Mouse (Mus musculus): ENCODE results near the gene Actr3. TPM values are rescaled to one million over a fixed set of nuclear protein-coding genes. Genes with fewer than 3 reads are reported as not detected.

Gene Actr3
- 10 to 100 TPM; 30.0 to 44.0 (median 41.9) TPM for total RNA-seq (2022)

- DNase-seq (ENCODE audit: low spot score in 2 of 2) = peak; percentile 99
These were observed at the start of gene Actr3 for GRCm38 (mm10) chr1:125435369-125436135. Gene Actr3 (minus strand): TSS chr1:125435727.

- no peak for DNase-seq (ENCODE audit: low spot score in 2 of 2)
These were observed 47.1 kb upstream of the Actr3 start for GRCm38 (mm10) chr1:125482459-125483287.

GRCm38 (mm10) chr1:125481842-125482241, 46.3 kb upstream of the Actr3 start:
- DNase-seq (ENCODE audit: low spot score in 2 of 2) = no peak

GRCm38 (mm10) chr1:125478588-125478987, 43.1 kb upstream of the Actr3 start:
- DNase-seq (ENCODE audit: low spot score in 2 of 2) = no peak

- no peak for DNase-seq (ENCODE audit: low spot score in 2 of 2)
These were observed 40.6 kb upstream of the Actr3 start for GRCm38 (mm10) chr1:125475961-125476682.

- DNase-seq (ENCODE audit: low spot score in 2 of 2) = no peak
These were observed 38.3 kb upstream of the Actr3 start for GRCm38 (mm10) chr1:125473866-125474265.

- no peak for DNase-seq (ENCODE audit: low spot score in 2 of 2)
These were observed 37.7 kb upstream of the Actr3 start for GRCm38 (mm10) chr1:125473126-125473666.

GRCm38 (mm10) chr1:125470805-125471648, 35.5 kb upstream of the Actr3 start:
- no peak for DNase-seq (ENCODE audit: low spot score in 2 of 2)

GRCm38 (mm10) chr1:125467936-125468335, 32.4 kb upstream of the Actr3 start:
- DNase-seq (ENCODE audit: low spot score in 2 of 2) = no peak

GRCm38 (mm10) chr1:125466621-125467257, 31.2 kb upstream of the Actr3 start:
- no peak for DNase-seq (ENCODE audit: low spot score in 2 of 2)

GRCm38 (mm10) chr1:125464011-125464410, 28.5 kb upstream of the Actr3 start:
- DNase-seq (ENCODE audit: low spot score in 2 of 2) = no peak

- no peak for DNase-seq (ENCODE audit: low spot score in 2 of 2)
These were observed 27.8 kb upstream of the Actr3 start for GRCm38 (mm10) chr1:125463349-125463748.

- no peak for DNase-seq (ENCODE audit: low spot score in 2 of 2)
These were observed 27.4 kb upstream of the Actr3 start for GRCm38 (mm10) chr1:125462917-125463316.

- no peak for DNase-seq (ENCODE audit: low spot score in 2 of 2)
These were observed 23.0 kb upstream of the Actr3 start for GRCm38 (mm10) chr1:125458531-125458930.

GRCm38 (mm10) chr1:125455128-125455527, 19.6 kb upstream of the Actr3 start:
- no peak for DNase-seq (ENCODE audit: low spot score in 2 of 2)

- no peak for DNase-seq (ENCODE audit: low spot score in 2 of 2)
These were observed 14.9 kb upstream of the Actr3 start for GRCm38 (mm10) chr1:125450282-125451000.

- DNase-seq (ENCODE audit: low spot score in 2 of 2) = no peak
These were observed 12.4 kb upstream of the Actr3 start for GRCm38 (mm10) chr1:125447926-125448325.

- no peak for DNase-seq (ENCODE audit: low spot score in 2 of 2)
These were observed 6.2 kb upstream of the Actr3 start for GRCm38 (mm10) chr1:125441679-125442078.

- no peak for DNase-seq (ENCODE audit: low spot score in 2 of 2)
These were observed 5.7 kb upstream of the Actr3 start for GRCm38 (mm10) chr1:125441251-125441650.
